Mouse (Mus musculus) liver, embryonic 14.5 days (tissue): Measurements from ENCODE around the gene Orai1. TPM values are rescaled to one million over a fixed set of nuclear protein-coding genes. Genes with fewer than 3 reads are reported as not detected.
"Not testable (repeated sequence)": the region's sequence is repeated elsewhere in the genome, so short reads cannot be mapped to it uniquely, and the experiment has no call there.

Source experiments
- ATAC-seq: fragments of 200-750 bp; cut with Nextera tagmentation; 2 replicates; pipeline ENCODE4 v1.8.0; 2017; ENCODE audit warnings: moderate number of reproducible peaks, mild to moderate bottlenecking, moderate library complexity; ENCODE audit not compliant: insufficient read depth
- DNase-seq, 3 experiments: peaks; one replicate each; pipeline ENCODE4 v3.0.0-alpha.2; 2012 to 2013; ENCODE audit warnings: low read depth in 3 of 3, low spot score in 3 of 3
- H3K27ac ChIP-seq: fragments of 300-500 bp; sonication (generic); 2 replicates; pipeline ENCODE4 v1.5.1; 2014; ENCODE audit warnings: moderate library complexity, mild to moderate bottlenecking, control low read depth, inconsistent platforms
- H3K27me3 ChIP-seq: fragments of 300-500 bp; sonication (generic); 2 replicates; pipeline ENCODE4 v1.6.1; 2014; ENCODE audit warnings: mild to moderate bottlenecking, low read length, moderate library complexity; ENCODE audit not compliant: control insufficient read depth, insufficient read depth
- H3K36me3 ChIP-seq: fragments of 300-500 bp; sonication (generic); replicated peaks from 2 replicates; pipeline ENCODE4 v1.6.1; 2014; ENCODE audit warnings: low read depth; ENCODE audit not compliant: control insufficient read depth, insufficient read depth
- H3K4me1 ChIP-seq, 2 experiments: fragments of 200-500 bp in 1 of 2; fragments of 300-500 bp in 1 of 2; sonication (generic) in 1 of 2; replicated peaks; 2 replicates each; pipeline ENCODE4 v1.6.1; 2012 to 2014; ENCODE audit warnings: antibody characterized with exemption in 1 of 2, inconsistent platforms in 1 of 2, low read length in 1 of 2; ENCODE audit not compliant: control insufficient read depth in 2 of 2, insufficient read depth in 2 of 2
- H3K4me2 ChIP-seq: fragments of 300-500 bp; sonication (generic); 2 replicates; pipeline ENCODE4 v1.6.1; 2014; ENCODE audit warnings: low read depth, mild to moderate bottlenecking, control low read depth, moderate library complexity
- H3K4me3 ChIP-seq, 2 experiments: fragments of 200-500 bp in 1 of 2; fragments of 300-500 bp in 1 of 2; sonication (generic) in 1 of 2; 2 replicates each; pipeline ENCODE4 v1.5.1; 2012 to 2014; ENCODE audit warnings: low read depth in 2 of 2, low read length in 2 of 2, mild to moderate bottlenecking in 2 of 2, control low read depth in 1 of 2, inconsistent platforms in 1 of 2, moderate library complexity in 1 of 2; ENCODE audit not compliant: insufficient read depth in 1 of 2
- H3K9ac ChIP-seq: fragments of 300-500 bp; sonication (generic); replicated peaks from 2 replicates; pipeline ENCODE4 v1.6.1; 2014; ENCODE audit warnings: mild to moderate bottlenecking, control low read depth, moderate library complexity
- H3K9me3 ChIP-seq: fragments of 300-500 bp; sonication (generic); 2 replicates; pipeline ENCODE4 v1.6.1; 2016; ENCODE audit warnings: low read length, mixed read lengths; ENCODE audit not compliant: control insufficient read depth
- CTCF ChIP-seq: IDR thresholded peaks from 2 replicates; pipeline ENCODE4 v1.5.1; 2016; ENCODE audit warnings: antibody characterized with exemption, low read depth, control low read depth
- EP300 ChIP-seq: IDR thresholded peaks from 2 replicates; pipeline ENCODE4 v1.6.1; 2016; ENCODE audit warnings: antibody characterized with exemption, low read depth
- WGBS: fragments of 180-500 bp; shearing (Covaris S2); extraction: QIAGEN DNeasy Blood & Tissue Kit; methylation state at CpG from one replicate; pipeline ENCODE4 v1.1.7; 2014; ENCODE audit not compliant: insufficient replicate concordance; 5-methylcytosine and 5-hydroxymethylcytosine counted together
- polyA plus RNA-seq, 2 experiments: library from polyadenylated mRNA; depleted of rRNA in 1 of 2; stranded (reverse) in 1 of 2; unstranded in 1 of 2; fragments of >200 nt; fragmentation: Nextera tagmentation in 1 of 2; extraction: Ambion mirVana in 1 of 2; gene quantifications; 2 replicates each; pipeline versions ENCODE4 v1.2.1 to v1.2.3; 2012 to 2014

Orai1 gene
- polyA plus RNA-seq, 2 experiments = 6.3 to 7.4 TPM

- TF ChIP-seq CTCF (no peak), EP300 (no peak)
- Histone ChIP-seq H3K27me3 (no peaks in the 10 kb centered on the region), H3K4me3 (no peak overlapping the region), H3K9me3 (no peaks in the 10 kb centered on the region), H3K27ac (no peak overlapping the region), H3K9ac (no peak overlapping the region), H3K36me3 (no peaks in the 10 kb centered on the region), H3K4me2 (no peak overlapping the region), H3K4me1 (peaks cover 13 to 15% of the 10 kb centered on the region in 2 experiments)
- WGBS = 70% methylated on average over 9 of the region's 9 CpGs
- DNase-seq (no peak), ATAC-seq (no peak)
Observed at GRCm38 (mm10) chr5:122972116-122972515, 42.8 kb upstream of the Orai1 start.

GRCm38 (mm10) chr5:122974701-122975100 is 40.2 kb upstream of the Orai1 start:
- not testable (repeated sequence) for H3K4me2 ChIP-seq, H3K27ac ChIP-seq, H3K4me3 ChIP-seq, H3K9me3 ChIP-seq, H3K36me3 ChIP-seq, DNase-seq, H3K9ac ChIP-seq, ATAC-seq, H3K27me3 ChIP-seq
- WGBS = 77% methylated on average over 4 of the region's 4 CpGs
- H3K4me1 ChIP-seq = peaks cover 13 to 14% of the 10 kb centered on the region in 2 experiments

GRCm38 (mm10) chr5:122978970-122979369 is 35.9 kb upstream of the Orai1 start:
- DNase-seq (no peak), ATAC-seq (no peak)
- no peak for TF ChIP-seq EP300
- TF ChIP-seq CTCF = no peak
- no peaks in the 10 kb centered on the region for H3K36me3 ChIP-seq
- H3K9me3 ChIP-seq = no peaks in the 10 kb centered on the region
- H3K27me3 ChIP-seq = no peaks in the 10 kb centered on the region
- H3K27ac ChIP-seq = no peak overlapping the region
- 22% methylated on average over 8 of the region's 8 CpGs for WGBS
- H3K4me1 ChIP-seq = peaks cover 0 to 5% of the 10 kb centered on the region in 2 experiments; a peak in 2 of 4 replicates
- H3K4me3 ChIP-seq = no peak overlapping the region
- no peak overlapping the region for H3K9ac ChIP-seq
- H3K4me2 ChIP-seq = no peak overlapping the region

DNA sequence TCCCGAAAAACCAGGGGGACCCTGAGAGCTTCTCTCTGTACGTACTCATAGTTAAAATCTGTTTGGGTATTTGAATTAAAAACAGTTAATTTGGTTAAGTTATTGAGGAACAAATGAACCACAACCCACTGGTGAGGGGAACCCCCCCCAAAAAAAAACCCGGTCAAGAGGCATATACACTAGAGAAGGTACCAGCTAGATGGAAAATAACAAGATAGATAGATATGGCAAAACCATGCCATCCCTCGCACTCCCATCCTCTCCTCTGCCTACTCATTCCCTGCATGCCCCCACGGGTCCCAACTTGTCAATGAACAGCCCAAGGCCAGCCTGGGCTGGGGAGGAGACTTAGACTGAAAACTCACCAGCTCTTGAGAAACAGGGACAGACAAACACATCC is 30.4 kb upstream of the Orai1 start:
- no peak for ATAC-seq
- Histone ChIP-seq H3K27ac (no peak overlapping the region), H3K27me3 (peaks cover 13% of the 10 kb centered on the region), H3K9ac (no peak overlapping the region), H3K4me2 (no peak overlapping the region), H3K9me3 (no peaks in the 10 kb centered on the region), H3K4me3 (no peak overlapping the region), H3K4me1 (peaks cover 7 to 8% of the 10 kb centered on the region in 2 experiments; a peak in 3 of 4 replicates), H3K36me3 (no peaks in the 10 kb centered on the region)
- no peak for DNase-seq
- WGBS = 76% methylated on average over 5 of the region's 5 CpGs
- TF ChIP-seq CTCF (no peak), EP300 (no peak)

GRCm38 (mm10) chr5:122985276-122985675 is 29.6 kb upstream of the Orai1 start:
- no peak overlapping the region for H3K9ac ChIP-seq
- ATAC-seq = no peak
- TF ChIP-seq CTCF (no peak), EP300 (no peak)
- no peaks in the 10 kb centered on the region for H3K9me3 ChIP-seq
- DNase-seq = no peak
- no peak overlapping the region for H3K4me2 ChIP-seq
- no peaks in the 10 kb centered on the region for H3K36me3 ChIP-seq
- 66% methylated on average over 3 of the region's 3 CpGs for WGBS
- H3K27me3 ChIP-seq = peaks cover 13% of the 10 kb centered on the region
- peaks cover 7 to 13% of the 10 kb centered on the region in 2 experiments for H3K4me1 ChIP-seq
- no peak overlapping the region for H3K4me3 ChIP-seq
- no peak overlapping the region for H3K27ac ChIP-seq
